In the genomic region with DNA sequence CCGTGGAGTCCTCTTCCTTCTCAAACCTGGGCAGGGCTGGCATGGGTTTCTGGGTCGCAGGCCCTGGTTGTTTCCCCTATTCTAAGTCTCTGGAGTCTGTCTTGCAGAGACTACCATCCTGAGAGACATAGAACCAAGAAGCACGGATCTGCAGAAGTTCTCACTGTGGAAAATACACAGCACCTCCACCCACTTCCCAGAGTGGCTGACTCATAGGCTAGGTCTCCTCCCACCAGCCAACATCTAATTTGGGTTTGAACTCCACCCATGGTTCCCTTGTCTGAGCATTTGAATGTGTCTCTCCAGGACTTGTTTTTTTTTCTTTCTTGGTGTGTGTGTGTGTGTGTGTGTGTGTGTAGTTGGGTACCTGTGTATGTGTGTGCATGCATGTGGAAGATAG, we compare ENCODE assay signal across 8 mouse cellular contexts. TPM values are rescaled to one million over a fixed set of nuclear protein-coding genes. Genes with fewer than 3 reads are reported as not detected.
DNase-seq lines count a peak whose midpoint lies in the region; ATAC-seq lines count a peak whose summit lies in the region.

No protein-coding gene starts in this region.

- DNase-seq in kidney, adult 9 months, result peak; percentile 33
- DNase-seq in MN1 (ENCODE audit: low spot score), result peak; percentile 61
- no peak for DNase-seq in forebrain, embryonic 14.5 days (ENCODE audit: low spot score)
- DNase-seq in thymus, adult 18-20 months, result no peak
- no peak for DNase-seq in layer of hippocampus, postnatal 25 days (ENCODE audit: extremely low spot score in 1 of 2, low spot score in 1 of 2)
- no peak for DNase-seq in embryo, embryonic 9.5 days (ENCODE audit: extremely low spot score)

- no peak overlapping the region for H3K9ac ChIP-seq in kidney, embryonic 14.5 days (ENCODE audit: low read depth, low read length)
- no peak overlapping the region for H3K9ac ChIP-seq in forebrain, embryonic 14.5 days (ENCODE audit: low read length)
- H3K9ac ChIP-seq in limb, embryonic 15.5 days, result no peak overlapping the region

- H3K27ac ChIP-seq in kidney, embryonic 14.5 days (ENCODE audit: low read depth, low read length), result no peak overlapping the region
- H3K27ac ChIP-seq in forebrain, embryonic 14.5 days (ENCODE audit: low read depth, low read length), result peak overlapping the region; percentile 55; the same call in 1 of the 2 replicates
- H3K27ac ChIP-seq in limb, embryonic 15.5 days, result peak overlapping the region; percentile 73

- WGBS in kidney, embryonic 14.5 days, result 92% methylated on average over 3 of the region's 3 CpGs
- 77% methylated on average over 3 of the region's 3 CpGs for WGBS in forebrain, embryonic 14.5 days
- WGBS in limb, embryonic 15.5 days, result 62% methylated on average over 3 of the region's 3 CpGs

- ATAC-seq in kidney, embryonic 14.5 days (ENCODE audit: low FRiP score, low TSS enrichment), result no peak
- ATAC-seq in forebrain, embryonic 14.5 days, result no peak
- no peak for ATAC-seq in limb, embryonic 15.5 days (ENCODE audit: insufficient number of reproducible peaks, low FRiP score, low TSS enrichment, low read depth)

- H3K27me3 ChIP-seq in kidney, embryonic 14.5 days (ENCODE audit: control insufficient read depth, insufficient read depth, low read length), result no peaks in the 10 kb centered on the region; the same call in 1 of the 2 replicates
- H3K27me3 ChIP-seq in forebrain, embryonic 14.5 days (replicated peaks; ENCODE audit: control insufficient read depth, insufficient read depth, low read length), result no peaks in the 10 kb centered on the region
- no peaks in the 10 kb centered on the region for H3K27me3 ChIP-seq in limb, embryonic 15.5 days

- no peaks in the 10 kb centered on the region for H3K36me3 ChIP-seq in kidney, embryonic 14.5 days (ENCODE audit: control insufficient read depth, insufficient read depth, low read length)
- no peaks in the 10 kb centered on the region for H3K36me3 ChIP-seq in forebrain, embryonic 14.5 days (ENCODE audit: control insufficient read depth, insufficient read depth, low read length)
- no peaks in the 10 kb centered on the region for H3K36me3 ChIP-seq in limb, embryonic 15.5 days

- H3K4me1 ChIP-seq in kidney, embryonic 14.5 days (ENCODE audit: control insufficient read depth, insufficient read depth, low read length), result peaks cover 19% of the 10 kb centered on the region
- peaks cover 23% of the 10 kb centered on the region for H3K4me1 ChIP-seq in forebrain, embryonic 14.5 days (ENCODE audit: control insufficient read depth, insufficient read depth, low read length)
- H3K4me1 ChIP-seq in limb, embryonic 15.5 days, result peaks cover 59% of the 10 kb centered on the region

- no peaks in the 10 kb centered on the region for H3K9me3 ChIP-seq in kidney, embryonic 14.5 days (ENCODE audit: control insufficient read depth, low read length)
- H3K9me3 ChIP-seq in forebrain, embryonic 14.5 days (replicated peaks; ENCODE audit: control insufficient read depth, low read length), result no peaks in the 10 kb centered on the region
- H3K9me3 ChIP-seq in limb, embryonic 15.5 days, result no peaks in the 10 kb centered on the region

- H3K4me2 ChIP-seq in kidney, embryonic 14.5 days (replicated peaks; ENCODE audit: low read depth, low read length), result no peak overlapping the region
- H3K4me2 ChIP-seq in forebrain, embryonic 14.5 days (ENCODE audit: low read length), result no peak overlapping the region
- no peak overlapping the region for H3K4me2 ChIP-seq in limb, embryonic 15.5 days

- no peak overlapping the region for H3K4me3 ChIP-seq in kidney, embryonic 14.5 days (ENCODE audit: low read length)
- no peak overlapping the region for H3K4me3 ChIP-seq in forebrain, embryonic 14.5 days (ENCODE audit: low read depth, low read length)
- no peak overlapping the region for H3K4me3 ChIP-seq in limb, embryonic 15.5 days

RNA-seq across cellular contexts. Expression of a gene that starts 34.9 kb away (rescaled TPM):
- not detected in 2 replicates for polyA plus RNA-seq in kidney, embryonic 14.5 days (2014; fragmentation: Nextera tagmentation; extraction: Ambion mirVana)
- not detected in 2 replicates for polyA plus RNA-seq in forebrain, embryonic 14.5 days (2014; fragmentation: Nextera tagmentation; extraction: Ambion mirVana)
- polyA plus RNA-seq in limb, embryonic 15.5 days (2015; fragmentation: Nextera tagmentation; extraction: Ambion mirVana), result 0.51 and 0.65 TPM in 2 replicates
- not detected for total RNA-seq in layer of hippocampus, postnatal 25 days (2021)

RNA-seq across cellular contexts. Expression of a gene that starts 46.9 kb away (rescaled TPM):
- polyA plus RNA-seq in kidney, embryonic 14.5 days (2014; fragmentation: Nextera tagmentation; extraction: Ambion mirVana), result not detected in 2 replicates
- not detected in 2 replicates for polyA plus RNA-seq in forebrain, embryonic 14.5 days (2014; fragmentation: Nextera tagmentation; extraction: Ambion mirVana)
- polyA plus RNA-seq in limb, embryonic 15.5 days (2015; fragmentation: Nextera tagmentation; extraction: Ambion mirVana), result 0.14 TPM in 1 of 2 replicates, not detected in the other
- not detected for total RNA-seq in layer of hippocampus, postnatal 25 days (2021)

RNA-seq across cellular contexts. Expression of a gene that starts 57.2 kb away (rescaled TPM):
- 57.6 and 64.6 TPM in 2 replicates for polyA plus RNA-seq in kidney, embryonic 14.5 days (2014; fragmentation: Nextera tagmentation; extraction: Ambion mirVana)
- 186 and 229 TPM in 2 replicates for polyA plus RNA-seq in forebrain, embryonic 14.5 days (2014; fragmentation: Nextera tagmentation; extraction: Ambion mirVana)
- 73.2 and 76.6 TPM in 2 replicates for polyA plus RNA-seq in limb, embryonic 15.5 days (2015; fragmentation: Nextera tagmentation; extraction: Ambion mirVana)
- total RNA-seq in layer of hippocampus, postnatal 25 days (2021), result 100 to 1,000 TPM; 220 to 233 TPM

Comparison
In these comparisons a context has a peak if more than half of its experiments do, and no peak if none do; other contexts are left out.
1. DNase-seq: peak in kidney, adult 9 months (single experiment) and MN1 (single experiment); none in forebrain, embryonic 14.5 days (single experiment), thymus, adult 18-20 months (0 of 2), layer of hippocampus, postnatal 25 days (0 of 2) and embryo, embryonic 9.5 days (single experiment).